Comparison of ENCODE assay signal across 28 mouse cellular contexts in genomic region chr2:6080037-6080436, GRCm38 (mm10). TPM values are rescaled to one million over a fixed set of nuclear protein-coding genes. Genes with fewer than 3 reads are reported as not detected.
DNase-seq lines count a peak whose midpoint lies in the region; ATAC-seq and TF ChIP-seq lines count a peak whose summit lies in the region.
"Had no signal": no experiment of that assay in that cellular context is flagged by ENCODE, and none has a peak within 500 bp of the region (broad histone marks: within the 10 kb centered on the region; RNA-seq: fewer than 3 reads in every experiment).

No protein-coding gene starts in this region.

- no peak overlapping the region for H3K27ac ChIP-seq in lung, embryonic 14.5 days (ENCODE audit: low read depth)
- peak overlapping the region; percentile 92 for H3K27ac ChIP-seq in stomach, embryonic 16.5 days (ENCODE audit: low read length)
- H3K27ac ChIP-seq: embryonic facial prominence, embryonic 13.5 days; forebrain, embryonic 12.5 days; heart, embryonic 10.5 days; heart, embryonic 15.5 days; liver, embryonic 15.5 days; midbrain, embryonic 13.5 days had no signal

- peak; percentile 14 for DNase-seq in lung, embryonic 14.5 days
- DNase-seq in lung, postnatal 14 days: no peak
- DNase-seq in urinary bladder, adult 2 months (ENCODE audit: low spot score): peak; percentile 19
- DNase-seq in urinary bladder, postnatal 36 days (ENCODE audit: low spot score in 2 of 2): no peak
- no peak for DNase-seq in spleen, postnatal 36 days (ENCODE audit: low spot score in 2 of 2)
- no peak for DNase-seq in gastrocnemius, adult 18-20 months (ENCODE audit: low spot score)
- DNase-seq: adrenal gland, adult 8-10 months; cerebellum, adult 2 months; cerebellum, postnatal 25 days; embryo, embryonic 11 days; forebrain, postnatal 0 days; gastrocnemius, postnatal 10 days; kidney, adult 18-20 months; kidney, postnatal 10 days; right cerebral cortex, postnatal 25 days; thymus, postnatal 14 days had no signal

- H3K9me3 ChIP-seq in lung, embryonic 14.5 days (ENCODE audit: low read depth, low read length): no peaks in the 10 kb centered on the region
- no peaks in the 10 kb centered on the region for H3K9me3 ChIP-seq in stomach, embryonic 16.5 days (replicated peaks; ENCODE audit: control insufficient read depth, low read length)
- H3K9me3 ChIP-seq: embryonic facial prominence, embryonic 13.5 days; forebrain, embryonic 12.5 days; heart, embryonic 10.5 days; heart, embryonic 15.5 days; liver, embryonic 15.5 days; lung, embryonic 15.5 days; midbrain, embryonic 13.5 days had no signal

- H3K4me2 ChIP-seq in lung, embryonic 14.5 days: no peak overlapping the region
- H3K4me2 ChIP-seq in stomach, embryonic 16.5 days (ENCODE audit: low read depth, low read length): no peak overlapping the region
- H3K4me2 ChIP-seq: embryonic facial prominence, embryonic 13.5 days; forebrain, embryonic 12.5 days; heart, embryonic 15.5 days; liver, embryonic 15.5 days; lung, embryonic 15.5 days; midbrain, embryonic 13.5 days had no signal

- no peaks in the 10 kb centered on the region for H3K27me3 ChIP-seq in lung, embryonic 14.5 days (ENCODE audit: insufficient read depth, low read length)
- no peaks in the 10 kb centered on the region for H3K27me3 ChIP-seq in stomach, embryonic 16.5 days (ENCODE audit: control insufficient read depth, insufficient read depth, low read length)
- H3K27me3 ChIP-seq: embryonic facial prominence, embryonic 13.5 days; forebrain, embryonic 12.5 days; heart, embryonic 15.5 days; liver, embryonic 15.5 days; lung, embryonic 15.5 days; midbrain, embryonic 13.5 days had no signal

- no peak overlapping the region for H3K9ac ChIP-seq in lung, embryonic 14.5 days
- no peak overlapping the region for H3K9ac ChIP-seq in stomach, embryonic 16.5 days (ENCODE audit: low read length)
- H3K9ac ChIP-seq: embryonic facial prominence, embryonic 13.5 days; forebrain, embryonic 12.5 days; forebrain, postnatal 0 days; heart, embryonic 15.5 days; liver, embryonic 15.5 days; lung, embryonic 15.5 days; midbrain, embryonic 13.5 days had no signal

- TF ChIP-seq CTCF in lung, embryonic 14.5 days (IDR thresholded peaks at IDR 0.05; ENCODE audit: low read depth): no peak

- no peaks in the 10 kb centered on the region for H3K36me3 ChIP-seq in lung, embryonic 14.5 days (ENCODE audit: insufficient read depth)
- no peaks in the 10 kb centered on the region for H3K36me3 ChIP-seq in stomach, embryonic 16.5 days (ENCODE audit: control insufficient read depth, insufficient read depth, low read length)
- H3K36me3 ChIP-seq: embryonic facial prominence, embryonic 13.5 days; forebrain, embryonic 12.5 days; heart, embryonic 10.5 days; heart, embryonic 15.5 days; liver, embryonic 15.5 days; lung, embryonic 15.5 days; midbrain, embryonic 13.5 days had no signal

- H3K4me1 ChIP-seq in lung, embryonic 14.5 days (ENCODE audit: insufficient read depth): peaks cover 5% of the 10 kb centered on the region
- H3K4me1 ChIP-seq in stomach, embryonic 16.5 days (ENCODE audit: control insufficient read depth, insufficient read depth, low read length): peaks cover 24% of the 10 kb centered on the region
- H3K4me1 ChIP-seq: liver, embryonic 15.5 days had no signal

- 70% methylated on average over 1 of the region's 1 CpGs for WGBS in lung, embryonic 14.5 days
- 92% methylated on average over 1 of the region's 1 CpGs for WGBS in stomach, embryonic 16.5 days

- H3K4me3 ChIP-seq in lung, embryonic 14.5 days (ENCODE audit: low read depth, low read length): no peak overlapping the region
- no peak overlapping the region for H3K4me3 ChIP-seq in stomach, embryonic 16.5 days (replicated peaks; ENCODE audit: low read length)
- H3K4me3 ChIP-seq: embryonic facial prominence, embryonic 13.5 days; forebrain, embryonic 12.5 days; heart, embryonic 10.5 days; heart, embryonic 15.5 days; liver, embryonic 15.5 days; lung, embryonic 15.5 days; megakaryocyte, embryonic 14.5 days; midbrain, embryonic 13.5 days had no signal

- ATAC-seq in lung, embryonic 14.5 days (ENCODE audit: insufficient read depth): no peak
- 0 out of 2 replicates have a peak, but pooled peaks have one; percentile 12 for ATAC-seq in megakaryocyte progenitor cell, adult 5-6 weeks (replicated peaks; ENCODE audit: poor library complexity)
- no peak for ATAC-seq in stomach, embryonic 16.5 days (ENCODE audit: insufficient read depth, low FRiP score)
- ATAC-seq: forebrain, postnatal 0 days; hindbrain, embryonic 16.5 days; midbrain, embryonic 13.5 days had no signal

RNA-seq across cellular contexts. Expression of gene Proser2, which starts 50.0 kb away (rescaled TPM):
- polyA plus RNA-seq in lung, embryonic 14.5 days (2014; fragmentation: Nextera tagmentation; extraction: Ambion mirVana): 4.9 and 5.9 TPM in 2 replicates
- polyA plus RNA-seq in urinary bladder, adult 2 months (2012; rRNA removed): 25.7 and 26.4 TPM in 2 replicates
- 0.15 TPM in 1 of 2 replicates, not detected in the other for total RNA-seq in megakaryocyte progenitor cell, adult 5-6 weeks (2015)
- total RNA-seq in megakaryocyte progenitor cell, adult 5-6 weeks (2017): not detected in 2 replicates
- 29.0 and 34.5 TPM in 2 replicates for polyA plus RNA-seq in stomach, embryonic 16.5 days (2015; fragmentation: Nextera tagmentation; extraction: Ambion mirVana)
- 1 to 10 TPM in 1 of 2 experiments, under 1 TPM in 1; 0.93 to 1.7 TPM for total RNA-seq in gastrocnemius, adult 18-20 months (2021)
- polyA plus RNA-seq: activated CD4-positive, CD25-positive, alpha-beta regulatory T cell, adult 4 months had no signal

Comparison
In these comparisons a context has a peak if more than half of its experiments do, and no peak if none do; other contexts are left out.
1. DNase-seq: peak in lung, embryonic 14.5 days (single experiment) and urinary bladder, adult 2 months (single experiment); none in lung, postnatal 14 days (single experiment), urinary bladder, postnatal 36 days (0 of 2), spleen, postnatal 36 days (0 of 2) and gastrocnemius, adult 18-20 months (single experiment).